Mouse (Mus musculus): ENCODE results near the gene Snhg11.
A peak's percentile ranks its signal among the peaks of the same experiment; 100 is the strongest.

Snhg11 gene

DNA sequence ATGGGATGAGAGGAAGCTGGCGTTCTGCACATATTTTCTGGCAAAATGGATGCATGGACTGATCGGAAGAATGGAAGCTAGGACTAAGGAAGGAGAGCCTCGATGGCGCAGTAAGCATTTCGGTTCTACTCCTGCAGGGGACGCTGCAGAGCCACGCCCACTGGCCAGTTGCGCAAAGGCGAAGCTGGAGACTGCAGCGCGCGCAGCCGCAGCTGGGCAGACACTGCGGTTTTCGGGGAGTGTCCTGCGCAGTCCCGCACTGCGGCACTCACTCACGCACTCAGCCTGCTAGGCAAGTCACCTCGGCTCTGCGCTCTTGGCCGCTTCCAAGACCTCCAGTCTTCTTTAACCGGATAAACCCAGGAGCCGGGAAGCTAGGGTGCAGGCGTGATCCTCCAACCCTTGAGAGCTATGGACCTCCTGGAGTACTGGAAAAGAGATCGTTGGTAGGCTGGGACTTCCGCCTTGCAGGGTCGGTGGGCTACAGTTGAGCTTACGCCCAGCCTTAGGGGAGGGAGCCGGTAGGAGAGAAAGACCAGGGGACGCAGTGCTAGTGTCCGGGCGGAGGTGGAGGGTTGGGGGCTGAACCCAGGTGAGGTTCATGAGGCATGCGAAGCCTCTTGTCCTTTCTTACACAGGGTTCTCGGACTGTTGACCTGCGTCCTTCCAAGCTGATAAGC lies at the start of gene Snhg11:
Gene Snhg11, plus strand, starts transcription at position 196 of the 680 bp plus-strand sequence.
- DNase-seq = peak in 1 of 2 experiments; percentile 38

DNA sequence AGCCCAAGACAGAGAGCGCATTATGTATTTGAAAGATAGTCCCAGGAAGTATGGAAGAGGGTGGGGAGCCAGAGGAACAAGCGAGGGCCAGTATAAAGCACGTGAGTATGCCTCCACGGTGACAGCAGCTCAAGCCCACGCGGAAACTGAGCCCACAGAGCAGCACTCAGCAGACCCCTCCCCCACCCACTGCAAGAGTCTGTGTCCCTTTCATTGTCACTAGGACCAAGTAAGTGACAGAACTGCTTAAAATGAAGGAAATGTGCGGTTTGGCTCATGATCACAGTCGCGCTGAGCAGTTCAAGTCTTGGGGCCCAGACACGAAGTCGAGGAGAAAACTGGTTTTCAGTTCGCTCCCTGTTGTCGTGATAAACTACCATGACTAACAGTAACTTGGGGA lies 41.1 kb upstream of the Snhg11 start:
- no peak for DNase-seq

GRCm38 (mm10) chr2:158337698-158338097 lies 37.7 kb upstream of the Snhg11 start:
- DNase-seq = no peak

GRCm38 (mm10) chr2:158339948-158340564 lies 35.4 kb upstream of the Snhg11 start:
- no peak for DNase-seq

- no peak for DNase-seq
These were observed 34.1 kb upstream of the Snhg11 start for GRCm38 (mm10) chr2:158341324-158341723.

DNA sequence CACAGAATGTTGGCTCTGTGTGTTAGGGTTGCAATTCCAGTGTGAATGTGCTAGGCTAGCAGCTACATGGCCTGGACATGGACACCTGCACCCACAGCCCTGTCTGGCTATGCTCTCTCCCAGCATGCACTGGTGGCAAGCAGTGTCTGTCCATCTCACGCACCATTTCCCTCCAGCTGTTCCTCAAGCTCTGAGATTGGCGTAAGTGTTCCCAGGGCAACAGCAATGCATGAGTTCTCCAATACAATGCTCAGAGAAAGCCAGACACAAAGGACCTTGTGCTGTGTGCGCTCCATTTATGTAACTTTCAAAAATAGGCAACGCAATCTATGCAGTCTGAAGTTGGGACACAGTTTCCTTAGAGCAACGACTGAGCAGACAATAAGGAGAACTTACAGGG lies 31.9 kb upstream of the Snhg11 start:
- no peak for DNase-seq

- no peak for DNase-seq
These were observed 29.0 kb upstream of the Snhg11 start for GRCm38 (mm10) chr2:158346467-158346866.

- DNase-seq = peak; percentile 42 to 75
These were observed 27.6 kb upstream of the Snhg11 start for GRCm38 (mm10) chr2:158347868-158348267.

- DNase-seq = no peak
These were observed 22.5 kb upstream of the Snhg11 start for GRCm38 (mm10) chr2:158352801-158353520.

GRCm38 (mm10) chr2:158354348-158355114 lies 20.9 kb upstream of the Snhg11 start:
- DNase-seq = no peak

GRCm38 (mm10) chr2:158355238-158355637 lies 20.2 kb upstream of the Snhg11 start:
- no peak for DNase-seq

DNA sequence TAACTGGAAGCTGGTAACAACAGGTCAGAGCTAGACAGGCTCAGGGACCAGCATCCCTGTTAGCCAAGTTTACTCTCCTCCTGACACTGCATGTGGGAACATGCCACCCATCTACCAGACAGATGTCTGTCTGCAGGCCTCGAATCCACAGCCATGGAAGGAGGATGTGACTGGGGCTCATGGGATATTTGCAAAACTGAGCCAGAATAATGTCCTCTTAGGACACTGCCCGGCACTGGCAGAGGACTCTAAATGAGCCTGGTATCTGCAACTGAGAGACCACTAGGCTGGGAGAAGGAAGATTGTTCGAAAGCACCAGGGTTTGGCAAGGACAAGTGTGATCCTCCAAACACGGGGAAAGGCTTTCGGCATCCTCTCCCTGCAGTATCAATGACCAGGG lies 19.3 kb upstream of the Snhg11 start:
- no peak for DNase-seq

DNA sequence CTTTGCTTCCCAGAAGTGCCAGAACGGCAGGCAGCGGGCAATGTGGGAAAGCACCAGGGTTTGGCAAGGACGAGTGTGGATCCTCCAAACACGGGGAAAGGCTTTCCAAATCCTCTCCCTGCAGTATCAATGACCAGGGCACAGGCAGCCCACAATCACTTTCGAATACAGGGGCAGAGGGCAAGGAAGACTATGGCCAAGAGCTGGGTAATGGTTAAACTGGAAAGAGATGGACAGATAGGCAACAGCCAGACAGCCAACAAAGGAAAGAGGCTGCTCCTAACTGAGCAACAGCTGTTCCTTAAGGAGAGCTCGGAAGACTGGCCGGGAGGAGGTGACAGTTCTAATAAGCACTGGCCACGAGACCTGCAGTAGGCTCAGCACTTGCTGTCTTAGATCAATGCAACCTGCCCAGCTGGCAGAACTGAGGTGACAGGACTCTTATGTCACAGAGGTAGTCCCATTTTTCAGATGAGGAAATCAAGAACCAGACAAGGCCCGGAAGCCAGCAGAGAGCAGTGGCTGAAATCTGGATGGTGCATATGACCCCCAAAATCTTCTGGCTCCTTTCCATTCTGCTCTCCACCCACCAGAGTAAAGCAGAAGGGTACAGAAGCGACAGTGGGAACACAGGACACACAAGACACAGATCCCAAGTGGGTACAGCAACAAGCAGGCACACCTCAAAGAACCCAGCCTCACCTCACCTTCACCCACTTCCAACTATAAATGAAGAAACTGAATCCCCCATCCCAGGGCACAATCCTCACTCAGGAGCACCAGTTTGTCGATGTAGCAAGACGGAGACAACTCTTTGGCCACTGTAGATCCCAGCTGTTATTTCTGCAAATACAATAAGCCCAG lies 15.4 kb upstream of the Snhg11 start:
- DNase-seq = peak; percentile 39 to 57

GRCm38 (mm10) chr2:158360873-158361677 lies 14.4 kb upstream of the Snhg11 start:
- peak; percentile 79 to 83 for DNase-seq

DNA sequence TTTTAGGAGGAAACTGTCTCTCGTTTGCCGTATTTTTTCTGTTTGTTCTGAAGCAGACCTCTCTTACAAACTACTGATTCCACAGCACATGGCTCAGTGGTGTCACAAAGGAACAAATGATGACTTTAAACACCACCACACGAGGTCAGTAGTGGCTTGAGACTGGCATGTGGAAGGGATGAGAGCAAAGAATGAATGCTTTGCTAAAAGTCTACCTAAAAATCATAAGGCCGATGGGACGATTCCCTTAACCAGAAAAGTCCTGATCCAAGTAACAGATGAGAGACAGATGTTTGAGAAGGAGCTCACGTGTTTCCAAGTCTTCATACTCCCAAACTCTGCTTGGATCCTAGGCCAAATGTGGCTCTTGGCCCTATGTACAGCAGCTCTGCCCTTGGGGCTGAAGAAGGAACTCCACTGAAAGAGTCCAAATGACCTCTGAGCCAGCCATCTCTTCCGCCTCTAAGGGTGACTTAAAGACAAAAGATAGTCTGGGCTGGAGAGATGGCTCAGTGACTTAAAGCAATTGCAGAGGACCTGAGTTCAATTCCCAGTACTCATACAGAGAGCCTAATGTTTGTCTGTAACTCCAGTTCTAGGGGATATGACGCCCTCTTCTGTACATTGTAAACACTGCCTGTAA lies 13.6 kb upstream of the Snhg11 start:
- peak in 1 of 2 experiments; percentile 43 for DNase-seq

DNA sequence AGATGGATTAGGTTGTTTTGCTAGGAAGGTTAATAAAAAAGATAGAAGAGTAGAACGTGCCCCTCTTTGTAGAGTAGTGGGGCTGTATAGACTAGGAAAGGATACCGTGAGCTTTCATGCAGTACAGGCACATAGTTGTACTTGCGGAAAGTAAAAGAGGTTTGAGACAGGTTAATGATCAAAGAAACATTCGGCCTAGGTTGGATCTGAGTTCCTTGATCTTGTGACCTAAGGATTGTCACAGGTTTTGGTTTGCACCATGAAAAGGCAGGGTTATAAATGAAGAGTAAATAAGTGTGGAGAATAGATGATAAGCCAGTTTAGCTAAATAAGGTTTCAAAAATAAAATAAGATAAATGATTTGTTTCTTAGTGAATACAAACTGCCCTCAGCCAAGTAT lies 11.3 kb upstream of the Snhg11 start:
- DNase-seq = peak in 1 of 2 experiments; percentile 51

DNA sequence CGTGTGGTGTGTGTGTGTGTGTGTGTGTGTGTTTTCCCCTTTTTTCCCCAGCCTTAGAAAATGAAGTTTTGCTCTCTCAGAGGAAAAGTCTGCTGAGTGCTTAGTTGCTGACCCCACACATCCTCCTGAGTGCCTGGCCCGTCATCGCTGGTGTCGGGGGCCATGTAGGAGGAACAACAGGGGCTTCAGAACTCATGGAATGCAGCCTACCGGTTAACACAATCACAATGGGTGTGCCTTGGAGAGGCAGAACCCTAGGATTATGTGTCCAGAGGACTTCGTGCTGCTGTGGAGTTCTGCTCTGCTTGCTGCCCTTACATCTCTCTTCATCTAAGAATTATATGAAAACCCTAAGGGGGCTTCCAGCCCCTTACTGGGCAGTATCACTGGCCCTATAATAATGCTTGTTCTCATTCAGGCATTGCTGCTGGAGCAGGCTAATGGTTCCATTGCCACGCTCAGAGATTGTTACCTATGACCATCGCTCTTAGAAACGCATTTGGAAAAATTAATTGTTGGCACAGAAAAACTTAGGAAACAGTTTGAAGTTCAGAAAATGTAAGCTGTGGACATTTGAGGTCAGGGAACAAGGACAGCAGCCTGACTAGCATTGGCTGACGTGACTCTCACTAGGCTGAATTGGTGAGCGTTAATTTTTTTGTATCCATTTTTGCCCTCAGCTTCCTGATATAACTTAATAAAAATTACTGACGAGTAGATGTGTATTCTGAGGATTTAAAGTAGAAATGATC lies 10.2 kb upstream of the Snhg11 start:
- DNase-seq = no peak

GRCm38 (mm10) chr2:158367654-158368053 lies 7.8 kb upstream of the Snhg11 start:
- DNase-seq = no peak

GRCm38 (mm10) chr2:158368313-158368712 lies 7.1 kb upstream of the Snhg11 start:
- no peak for DNase-seq

Data from kidney, adult 8-10 months (tissue).